Mouse (Mus musculus) testis, postnatal 10 days (tissue): Measurements from ENCODE around the gene Cacna1s.

Experiments used
- DNase-seq: peaks from one replicate; pipeline ENCODE4 v3.0.0; 2021; ENCODE audit warnings: low spot score

Gene Cacna1s

DNA sequence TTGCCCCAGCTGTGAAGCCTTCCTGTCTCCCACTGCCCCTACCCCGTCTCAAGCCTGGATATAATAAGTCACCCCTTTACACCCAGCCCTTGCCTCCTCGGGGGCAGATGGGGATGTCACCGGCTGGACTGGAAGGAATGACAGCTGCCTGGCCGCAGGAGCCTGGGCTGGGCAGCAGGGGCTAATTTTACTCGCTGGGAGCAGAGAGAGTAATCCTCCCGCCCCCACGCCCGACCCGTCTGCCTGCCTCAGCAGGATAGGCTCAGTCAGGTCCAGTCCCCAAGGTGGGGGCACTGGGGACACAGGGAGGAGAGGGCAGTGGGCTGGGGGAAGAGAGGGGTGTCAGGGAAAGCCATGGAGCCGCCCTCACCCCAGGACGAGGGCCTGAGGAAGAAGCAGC is at the start of gene Cacna1s:
TSS of gene Cacna1s (plus strand) at position 204 of the 400 bp plus-strand sequence.
- DNase-seq, result no peak

DNA sequence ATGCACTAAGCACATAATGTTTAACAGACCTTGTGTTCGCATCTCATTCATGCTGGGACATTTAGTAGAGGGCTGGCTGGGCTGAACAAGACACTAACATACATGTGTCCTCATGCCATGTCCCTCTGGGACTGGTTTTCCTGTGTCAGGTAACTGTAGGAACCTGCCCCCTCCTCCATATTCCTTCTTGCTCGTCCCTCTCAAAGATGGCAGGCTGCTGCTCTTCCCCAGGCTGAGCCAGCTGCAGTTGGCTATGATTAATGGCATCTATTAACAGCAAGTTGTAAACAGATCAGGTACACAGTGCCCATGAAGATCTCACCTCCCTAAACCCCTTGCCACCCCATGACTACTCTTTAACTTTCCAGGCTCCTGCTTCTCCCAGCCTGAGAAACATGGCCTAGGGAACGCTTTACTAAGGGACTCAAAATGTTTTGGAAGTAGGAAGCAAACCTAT is 46.2 kb upstream of the Cacna1s start, which contains the start of gene Igfn1:
TSS of gene Igfn1 (minus strand) at position 51 of the 457 bp plus-strand sequence.
- no peak for DNase-seq

DNA sequence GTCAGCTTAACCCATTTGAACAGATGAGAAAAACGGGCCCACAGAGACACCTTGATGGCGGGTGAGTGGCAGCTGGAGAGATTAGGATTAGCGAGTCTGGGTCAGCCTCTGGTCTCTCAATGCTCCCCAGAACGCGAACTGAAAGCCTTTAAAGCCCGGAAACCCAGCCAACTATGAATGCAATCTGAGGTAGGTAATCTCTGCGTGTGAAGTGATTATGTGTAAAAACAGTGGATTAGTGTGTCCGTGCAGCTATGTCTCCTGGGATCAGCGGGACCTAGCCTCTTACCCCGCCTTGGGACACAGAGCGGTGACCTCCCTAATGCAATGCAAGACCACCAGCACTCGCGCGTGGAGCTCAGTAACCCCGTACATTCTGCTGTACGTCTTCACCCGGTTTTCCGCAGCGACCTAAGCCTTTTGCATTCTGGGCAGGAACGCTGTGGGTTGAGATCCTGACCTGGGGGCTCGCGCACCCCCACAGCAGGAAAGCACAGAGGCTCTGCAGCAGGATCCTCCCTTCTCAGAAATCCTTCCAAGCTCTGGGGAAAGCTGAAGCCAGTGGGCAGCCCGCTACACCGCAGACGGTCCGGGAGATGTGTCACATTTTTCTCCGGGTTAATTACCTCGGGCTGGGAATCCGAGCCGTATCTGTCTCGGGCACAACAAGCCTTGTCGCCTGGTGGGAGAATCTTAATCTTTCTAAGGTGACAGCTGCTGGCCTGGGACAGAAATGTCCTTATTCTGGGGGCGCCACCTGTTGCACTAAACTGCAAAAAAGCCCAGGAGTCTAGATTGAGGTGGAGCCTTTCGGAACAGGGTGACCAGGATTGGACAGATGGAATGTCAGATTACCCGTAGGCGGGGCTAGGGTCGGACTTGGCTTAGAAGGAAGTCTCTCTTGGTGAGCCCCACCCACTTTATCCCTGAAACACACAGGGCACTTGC is 45.1 kb upstream of the Cacna1s start, which contains the start of gene Tmem9:
TSS of gene Tmem9 (plus strand) at position 940 of the 948 bp plus-strand sequence.
- DNase-seq, result peak; percentile 72

DNA sequence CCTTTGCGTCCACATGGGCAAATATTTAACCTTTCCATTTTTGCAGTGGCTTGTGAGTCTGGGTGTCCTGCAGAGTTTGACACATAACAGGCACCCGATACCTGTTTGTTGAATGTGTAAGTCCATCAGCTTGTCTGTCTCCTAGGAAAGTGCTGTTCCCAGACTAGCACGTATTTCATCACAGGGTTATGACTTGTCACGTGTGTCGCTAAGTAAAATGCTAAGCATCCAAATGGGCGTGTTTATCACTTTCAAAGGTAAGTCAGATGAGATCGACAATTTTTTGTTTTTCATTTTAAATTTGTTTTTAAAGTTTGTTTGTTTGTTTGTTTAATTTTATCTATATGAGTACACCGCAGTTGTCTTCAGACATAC is 44.4 kb upstream of the Cacna1s start:
- DNase-seq, result no peak

DNA sequence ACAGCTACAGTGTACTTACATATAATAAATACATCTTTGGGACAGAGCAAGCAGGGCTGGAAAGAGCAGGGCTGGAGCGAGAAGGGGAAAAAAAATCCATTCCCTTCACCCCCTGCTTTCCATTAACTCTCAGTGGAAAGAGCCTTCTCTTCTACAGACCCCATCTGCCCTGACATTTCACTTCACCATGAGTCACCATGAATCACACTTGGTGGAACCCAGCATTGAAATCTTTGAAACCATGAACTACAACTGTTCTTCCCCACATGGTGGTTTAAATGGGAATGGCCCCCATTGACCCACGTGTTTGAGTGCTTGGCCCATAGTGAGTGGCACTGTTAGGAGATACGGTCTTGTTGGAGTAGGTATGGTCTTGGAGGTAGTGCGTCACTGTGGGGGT is 42.3 kb upstream of the Cacna1s start:
- DNase-seq, result no peak

DNA sequence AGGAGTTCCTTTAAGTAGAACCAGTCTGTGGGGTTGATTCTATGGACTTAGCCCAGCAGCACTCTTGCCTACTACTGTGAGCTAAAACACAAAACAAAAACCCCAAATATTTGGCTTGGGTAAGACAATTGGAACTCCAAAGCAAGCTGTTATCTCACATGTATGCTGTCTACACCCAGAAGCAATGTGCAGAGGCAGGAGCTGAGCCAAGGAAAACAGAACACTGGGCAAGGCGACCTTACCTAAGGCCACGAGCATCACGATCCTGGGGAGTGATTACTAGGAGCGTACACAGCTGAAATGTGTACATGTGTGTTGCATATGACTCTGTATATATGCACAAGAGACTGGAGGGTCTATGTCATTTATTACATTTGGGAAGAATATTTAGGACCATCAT is 39.0 kb upstream of the Cacna1s start:
- DNase-seq, result no peak

DNA sequence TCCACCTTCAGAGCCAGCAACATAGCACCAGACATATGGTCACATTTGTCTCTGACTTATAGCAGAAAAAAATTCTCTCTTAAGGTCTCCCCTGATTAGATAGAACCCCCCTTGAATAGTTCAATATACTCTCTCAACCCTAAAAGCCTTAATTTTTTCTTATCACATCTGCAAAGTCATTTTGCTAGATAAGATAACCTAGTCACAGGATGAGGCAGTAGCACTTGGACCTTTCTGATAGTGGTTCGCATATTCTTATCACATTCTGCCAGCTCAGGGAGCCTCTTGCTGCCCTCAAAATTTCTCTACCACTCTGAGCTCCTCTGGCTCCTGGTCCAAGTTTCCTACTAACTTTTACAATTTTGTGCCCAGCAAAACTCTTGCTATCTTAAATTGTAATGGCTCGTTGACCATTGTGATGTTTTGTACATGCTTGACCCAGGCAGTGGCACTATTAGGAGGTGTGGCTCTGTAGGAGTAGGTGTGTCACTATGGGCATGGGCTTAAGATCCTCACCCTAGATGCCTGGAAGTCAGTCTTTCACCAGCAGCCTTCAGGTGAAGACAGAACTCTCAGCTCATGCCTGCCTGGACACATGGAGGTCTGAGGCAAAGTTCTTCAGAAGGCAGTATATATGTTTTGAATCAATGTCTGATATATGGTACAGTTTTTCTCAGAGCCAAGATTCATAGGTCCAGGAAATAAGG is 37.6 kb upstream of the Cacna1s start:
- no peak for DNase-seq

DNA sequence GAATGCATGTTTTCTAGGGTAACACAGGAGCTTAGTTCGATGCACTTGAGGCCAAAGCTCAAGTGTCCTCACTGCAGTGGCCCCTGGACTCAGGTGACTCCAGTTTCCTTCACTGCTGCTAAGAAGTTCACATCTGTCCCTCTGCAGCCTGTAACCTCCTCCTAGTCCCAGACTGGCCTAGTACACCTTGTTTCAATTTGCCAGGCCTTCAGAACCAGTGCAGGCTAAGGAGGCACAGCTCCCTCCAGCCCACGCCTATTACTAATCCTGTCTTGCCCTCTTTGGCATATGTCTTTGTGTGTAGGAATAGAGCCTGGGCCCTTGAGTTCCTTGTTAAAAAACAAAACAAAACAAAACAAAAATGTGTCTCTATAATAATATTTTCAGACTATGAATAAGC is 35.2 kb upstream of the Cacna1s start:
- no peak for DNase-seq

DNA sequence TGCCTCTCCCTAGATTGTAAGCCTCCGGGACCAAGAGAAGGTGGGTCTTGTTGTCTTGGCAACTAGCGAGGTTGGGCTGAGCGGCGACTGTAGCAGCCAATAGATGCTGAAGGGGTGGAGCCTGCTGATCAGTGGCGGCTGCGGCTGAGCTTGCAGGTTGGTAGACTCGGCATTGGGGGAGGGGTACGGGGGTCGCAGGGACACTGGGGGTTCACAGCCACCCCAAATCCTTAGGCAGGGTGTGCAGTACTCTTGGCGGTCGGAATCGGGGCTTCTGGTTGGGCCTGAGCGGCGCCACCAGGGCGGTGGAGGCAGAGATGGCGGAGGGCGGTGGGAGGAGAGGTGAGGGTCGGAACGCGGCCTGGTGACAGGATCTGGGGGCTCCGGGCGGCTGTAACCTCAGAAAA is 34.6 kb upstream of the Cacna1s start:
- DNase-seq, result peak; percentile 94

DNA sequence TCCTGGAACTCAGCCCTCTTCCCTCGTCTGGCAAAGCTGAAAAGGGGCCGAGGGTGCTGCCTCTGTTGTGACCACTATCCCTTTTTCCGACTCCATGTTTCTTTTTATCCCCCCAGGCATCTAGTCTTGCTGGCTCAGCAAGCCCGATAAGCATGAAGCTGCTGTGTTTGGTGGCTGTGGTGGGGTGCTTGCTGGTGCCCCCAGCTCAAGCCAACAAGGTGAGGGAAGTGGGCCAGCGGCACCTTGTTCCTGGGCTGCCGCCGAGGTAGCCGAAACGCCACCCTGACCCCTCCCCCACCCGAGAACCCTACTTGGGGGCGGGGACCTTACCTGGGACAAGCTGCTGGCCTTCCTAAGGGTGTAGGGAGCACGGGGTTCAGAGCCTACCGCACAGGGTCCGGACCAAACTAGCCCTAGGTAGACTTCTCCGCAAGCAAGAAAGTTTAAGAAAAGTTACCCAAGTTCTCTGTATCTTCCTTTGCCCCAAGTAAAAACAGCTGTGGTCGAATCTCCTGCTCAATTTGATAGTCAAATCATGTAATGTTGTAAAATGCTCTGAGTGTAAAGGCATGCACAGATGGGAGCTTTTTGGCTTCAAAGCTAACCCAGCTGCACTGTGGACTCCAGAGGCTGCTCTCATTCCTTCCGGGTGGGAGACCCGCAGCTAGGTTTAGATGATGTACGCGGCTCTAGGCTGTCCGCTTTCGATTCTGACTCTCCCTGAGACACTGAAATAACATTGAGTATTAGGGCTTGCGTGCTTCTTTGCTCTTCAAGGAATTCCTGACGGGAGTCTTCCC is 34.0 kb upstream of the Cacna1s start:
- peak; percentile 68 for DNase-seq

DNA sequence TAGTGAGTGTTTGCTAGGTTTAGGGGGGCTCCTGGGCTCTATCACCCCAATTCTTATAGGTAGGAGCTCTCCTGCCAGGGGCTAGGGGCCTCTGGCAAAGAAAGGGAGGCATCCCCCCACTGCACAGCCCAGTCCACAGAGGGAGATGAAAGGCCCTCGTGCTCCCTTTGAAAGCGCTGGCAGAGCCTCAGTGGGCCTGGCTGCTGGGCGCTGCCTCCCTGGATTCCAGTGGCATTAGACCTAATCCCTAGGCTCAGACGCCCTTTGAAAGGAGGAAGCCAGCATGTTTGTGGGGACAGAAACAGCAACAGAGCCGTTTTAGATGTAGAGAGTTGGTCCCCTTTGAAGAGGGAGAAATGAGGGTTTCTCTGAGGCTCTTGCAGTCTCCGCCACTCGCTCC is 22.3 kb upstream of the Cacna1s start:
- DNase-seq, result no peak

DNA sequence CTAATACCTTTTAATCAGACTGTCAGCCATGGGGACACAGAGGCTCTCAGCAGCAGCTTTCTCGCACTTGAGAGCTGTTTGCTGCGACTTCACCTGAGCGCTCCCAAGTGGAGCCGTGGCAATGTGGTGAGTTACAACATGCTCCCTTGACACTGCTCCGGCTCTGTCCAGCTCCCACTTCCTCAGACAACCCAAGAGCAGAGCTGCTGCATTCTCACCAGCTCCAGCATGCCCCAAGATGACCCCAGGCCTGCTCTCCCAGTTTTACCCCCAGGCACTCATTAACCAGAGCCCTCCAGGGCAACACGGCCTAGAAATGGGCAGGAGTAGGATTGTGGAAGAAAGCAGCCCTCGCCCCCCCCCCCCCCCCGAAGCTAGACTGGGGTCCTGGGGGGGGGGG is 20.9 kb upstream of the Cacna1s start:
- no peak for DNase-seq

DNA sequence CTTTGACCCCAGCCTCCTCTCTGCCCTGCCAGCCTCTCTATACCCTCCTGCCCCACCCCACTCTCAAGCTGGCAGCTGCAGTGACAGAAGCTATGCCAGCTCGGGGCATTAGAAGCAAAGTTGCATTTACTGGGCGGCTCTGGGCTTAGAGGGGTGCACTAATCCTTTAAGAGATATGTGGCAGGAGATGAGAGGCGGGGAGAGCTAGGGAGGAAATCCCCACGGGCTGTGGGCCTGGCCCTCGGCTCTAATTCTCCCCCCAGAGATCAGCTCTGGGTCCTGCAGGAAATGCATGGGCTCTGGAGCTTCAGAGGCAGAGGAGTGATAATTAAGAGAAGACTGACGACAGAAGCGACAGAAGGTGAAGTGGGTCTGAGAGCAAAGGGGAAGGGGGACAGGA is 19.6 kb upstream of the Cacna1s start:
- DNase-seq, result no peak

DNA sequence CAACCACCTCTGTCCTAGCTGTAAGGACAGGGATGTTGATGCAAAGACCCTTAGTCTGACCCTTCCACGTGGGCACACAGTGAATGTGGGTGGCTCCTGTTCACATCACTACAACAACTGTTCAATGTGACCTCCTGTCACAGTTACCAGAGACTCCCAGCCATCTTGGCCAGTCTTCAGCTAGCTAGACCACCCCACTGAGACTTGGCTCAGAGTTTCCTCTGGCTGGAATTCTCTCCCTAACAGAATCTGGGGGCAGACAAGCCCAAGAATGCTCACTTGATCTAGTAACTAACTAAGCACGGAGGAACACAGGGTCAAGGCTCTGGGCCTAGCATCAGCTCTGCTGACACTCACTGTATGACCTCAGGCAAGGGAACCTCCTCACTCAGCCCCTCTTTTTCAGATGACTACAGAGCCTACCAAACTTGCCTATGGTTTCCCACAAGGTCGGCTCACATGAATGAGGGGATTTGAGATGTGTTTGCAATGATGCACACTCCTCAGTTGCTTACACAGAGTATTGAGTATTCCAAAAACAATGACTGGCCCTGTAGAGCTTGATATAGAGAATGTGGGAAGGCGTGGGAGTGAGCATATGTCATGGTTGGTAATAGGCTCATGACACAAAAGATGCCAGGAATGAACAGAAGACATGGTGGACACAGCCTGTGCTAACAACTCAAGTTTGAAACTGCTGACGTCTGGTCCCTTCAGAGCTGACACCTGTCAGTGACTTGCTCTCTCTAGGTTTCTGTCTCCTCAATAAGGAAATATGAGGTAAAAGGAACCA is 13.6 kb upstream of the Cacna1s start:
- no peak for DNase-seq

DNA sequence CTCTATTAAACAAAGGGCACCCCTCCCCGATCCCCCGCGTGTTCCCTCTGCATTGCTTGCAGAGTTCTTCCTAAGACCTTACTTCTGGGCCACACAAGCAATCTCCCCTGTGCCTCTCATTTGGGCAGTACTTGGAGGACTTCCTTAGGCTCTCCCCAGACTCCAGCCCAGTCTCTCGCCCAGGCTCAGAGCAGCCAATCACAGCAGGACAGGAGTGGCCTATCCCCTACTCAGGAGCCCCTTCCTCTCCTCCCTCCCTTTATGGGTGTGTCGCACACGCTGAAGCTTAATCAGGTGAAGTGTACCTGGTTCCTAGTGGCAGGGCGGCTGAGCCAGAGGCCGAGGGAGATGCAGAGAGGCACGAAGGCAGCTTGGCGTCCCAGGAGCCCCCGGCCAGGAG is 12.1 kb upstream of the Cacna1s start:
- DNase-seq, result no peak

DNA sequence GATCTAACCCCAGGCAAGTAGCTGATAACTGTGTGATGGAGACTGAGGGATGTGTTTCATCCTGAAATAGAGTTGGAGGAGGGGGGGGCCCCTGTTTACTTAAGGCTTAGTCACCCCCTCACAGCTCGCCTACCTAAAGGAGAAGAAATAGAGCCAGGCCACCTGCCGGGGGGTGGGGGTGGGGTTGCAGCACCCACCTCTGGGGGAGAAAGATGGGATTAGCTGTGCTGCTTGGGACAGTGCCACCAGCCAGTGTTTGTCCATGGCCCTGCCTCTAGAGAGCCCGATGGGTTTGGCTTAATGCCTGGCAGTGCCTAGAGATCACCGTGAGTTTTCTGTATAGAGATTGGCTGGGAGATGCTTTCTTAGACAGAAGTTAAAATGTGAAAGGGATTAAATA is 11.7 kb upstream of the Cacna1s start:
- no peak for DNase-seq

DNA sequence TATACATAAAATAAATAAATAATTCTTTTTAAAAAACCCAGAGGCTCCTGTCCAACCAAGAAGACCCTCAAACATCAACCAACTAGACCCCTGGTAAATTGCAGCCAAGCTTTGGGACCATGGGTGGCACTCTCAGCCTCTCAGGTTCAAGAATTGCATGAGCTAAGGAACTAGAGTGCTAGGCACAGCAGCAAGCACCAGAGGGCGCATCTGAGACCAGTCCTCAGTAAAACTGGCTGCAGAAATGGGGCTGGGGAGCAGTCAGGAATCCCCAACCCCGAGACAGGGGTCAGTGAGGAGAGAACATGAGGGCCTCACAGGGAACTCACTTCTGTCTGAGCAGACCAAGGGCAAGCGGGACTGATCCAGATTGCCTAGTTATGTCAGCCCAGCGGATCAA is 6.8 kb upstream of the Cacna1s start:
- peak; percentile 82 for DNase-seq

DNA sequence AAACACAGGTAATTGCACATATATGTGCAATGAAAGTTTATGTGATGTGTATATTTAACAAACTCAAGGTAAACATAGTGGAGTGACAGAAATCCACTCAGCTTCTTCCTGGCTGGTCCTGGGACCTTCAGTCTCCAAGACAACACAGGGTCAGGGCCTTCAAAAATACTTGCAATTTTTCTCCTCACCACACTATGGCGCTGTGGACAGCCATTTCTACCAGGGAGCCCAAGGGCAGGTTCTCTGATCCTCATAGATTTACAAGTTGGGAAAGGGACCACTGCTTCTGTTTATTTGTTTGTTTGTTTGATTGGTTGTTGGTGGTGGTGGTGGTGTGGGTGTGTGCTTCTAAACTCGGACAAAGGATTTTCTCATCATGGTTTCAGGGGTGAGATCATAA is 5.1 kb upstream of the Cacna1s start:
- no peak for DNase-seq

DNA sequence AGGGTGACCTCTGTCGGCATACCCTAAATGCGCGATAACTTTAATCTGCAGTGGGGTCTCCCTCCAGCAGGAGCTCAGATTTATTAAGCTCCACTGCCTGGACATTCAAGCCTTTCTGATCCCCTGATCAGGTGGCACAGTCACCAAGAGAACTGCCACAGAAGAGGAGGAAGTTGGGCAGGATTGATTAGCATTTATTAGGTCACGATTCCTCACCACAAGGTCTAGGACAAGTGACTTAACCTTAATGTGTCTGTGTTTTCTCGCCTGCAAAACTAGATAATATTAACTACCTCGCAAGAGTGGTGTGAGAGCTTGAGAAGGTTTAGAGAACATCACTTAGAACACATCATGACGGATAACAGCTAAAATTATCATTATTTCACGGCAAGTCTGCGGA is 4.7 kb upstream of the Cacna1s start:
- no peak for DNase-seq

DNA sequence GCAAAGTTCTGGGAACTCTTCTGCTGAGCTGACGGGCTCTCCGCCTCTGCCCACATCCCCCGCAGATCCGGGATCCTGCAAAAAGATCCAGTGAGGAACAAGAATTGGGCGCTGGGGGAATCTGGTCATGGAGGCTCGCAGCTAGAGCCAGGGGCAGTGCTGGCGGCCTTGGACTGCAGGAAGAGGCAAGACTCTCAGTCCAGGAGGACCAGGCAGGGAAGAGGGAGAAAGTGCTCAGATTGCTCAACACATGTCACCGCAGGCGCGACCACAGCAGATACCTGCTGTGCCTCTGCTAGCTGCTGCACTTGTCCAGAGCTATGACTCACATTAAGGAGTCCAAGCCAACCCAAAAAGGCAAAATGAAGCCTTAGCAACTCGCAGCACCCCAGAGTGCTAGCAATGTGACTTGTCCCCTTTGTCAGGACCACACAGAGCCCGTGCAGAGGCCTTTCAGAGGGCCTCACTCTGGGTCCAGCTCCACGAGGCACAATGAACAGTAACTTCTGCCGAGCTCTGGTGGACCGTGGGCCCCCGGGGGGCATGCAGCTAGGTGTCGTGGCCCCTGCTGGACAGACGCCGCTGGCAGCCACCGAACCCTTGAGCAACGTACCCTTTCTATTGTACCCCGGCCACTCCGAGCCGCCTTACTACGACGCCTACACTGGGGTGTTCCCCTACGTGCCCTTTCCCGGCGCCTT is 2.1 kb upstream of the Cacna1s start, which contains the start of gene Ascl5:
TSS of gene Ascl5 (plus strand) at position 493 of the 701 bp plus-strand sequence.
- no peak for DNase-seq

DNA sequence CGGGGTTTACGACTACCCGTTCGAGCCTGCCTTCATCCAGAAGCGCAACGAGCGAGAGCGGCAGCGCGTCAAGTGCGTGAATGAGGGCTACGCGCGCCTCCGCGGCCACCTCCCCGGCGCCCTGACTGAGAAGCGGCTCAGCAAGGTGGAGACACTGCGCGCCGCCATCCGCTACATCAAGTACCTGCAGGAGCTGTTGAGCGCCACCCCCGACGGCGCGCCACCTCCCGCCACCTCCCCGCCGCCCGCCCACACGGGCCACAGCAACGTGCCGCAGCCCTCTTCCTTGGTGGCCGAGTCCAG is 1.6 kb upstream of the Cacna1s start:
- DNase-seq, result no peak
